Mouse (Mus musculus) bone marrow, adult 2 months (tissue): ENCODE results near the gene AI413582. TPM values are rescaled to one million over a fixed set of nuclear protein-coding genes. Genes with fewer than 3 reads are reported as not detected.

Experiments
- H3K27ac ChIP-seq: fragments of 200-500 bp; 2 replicates; pipeline ENCODE4 v1.5.1; 2012; ENCODE audit warnings: low read depth, mild to moderate bottlenecking, control low read depth, inconsistent platforms, low read length; ENCODE audit not compliant: control insufficient read depth, poor library complexity, insufficient read depth
- H3K4me1 ChIP-seq: fragments of 200-500 bp; 2 replicates; pipeline ENCODE4 v1.6.1; 2011; ENCODE audit warnings: low read length; ENCODE audit not compliant: control insufficient read depth, insufficient read depth
- H3K4me3 ChIP-seq: fragments of 200-500 bp; replicated peaks from 2 replicates; pipeline ENCODE3; 2011; ENCODE audit warnings: mild to moderate bottlenecking, low read depth, low read length, control low read depth; ENCODE audit not compliant: control insufficient read depth
- CTCF ChIP-seq: fragments of 200-500 bp; IDR thresholded peaks from 2 replicates; pipeline ENCODE4 v1.5.1; 2011; ENCODE audit warnings: low read length, control low read depth; ENCODE audit not compliant: control insufficient read depth, insufficient read depth
- POLR2A ChIP-seq: fragments of 200-500 bp; IDR thresholded peaks from 2 replicates; pipeline ENCODE4 v1.6.1; 2011; ENCODE audit warnings: low read depth, mild to moderate bottlenecking, control low read depth, low read length, borderline replicate concordance; ENCODE audit not compliant: control insufficient read depth
- WGBS: fragments of 180-500 bp; shearing (Covaris S2); methylation state at CpG from one replicate; pipeline ENCODE4 v1.1.7; 2018; 5-methylcytosine and 5-hydroxymethylcytosine counted together
- polyA plus RNA-seq: library from polyadenylated mRNA; stranded (reverse); fragments of >200 nt; gene quantifications from 2 replicates; pipeline ENCODE4 v1.2.4, GENCODE M21; 2011; ENCODE audit warnings: low replicate concordance; ENCODE audit not compliant: missing spikeins, insufficient read depth, insufficient read length

The AI413582 gene
- polyA plus RNA-seq, 1 experiment: 22.0 TPM

DNA sequence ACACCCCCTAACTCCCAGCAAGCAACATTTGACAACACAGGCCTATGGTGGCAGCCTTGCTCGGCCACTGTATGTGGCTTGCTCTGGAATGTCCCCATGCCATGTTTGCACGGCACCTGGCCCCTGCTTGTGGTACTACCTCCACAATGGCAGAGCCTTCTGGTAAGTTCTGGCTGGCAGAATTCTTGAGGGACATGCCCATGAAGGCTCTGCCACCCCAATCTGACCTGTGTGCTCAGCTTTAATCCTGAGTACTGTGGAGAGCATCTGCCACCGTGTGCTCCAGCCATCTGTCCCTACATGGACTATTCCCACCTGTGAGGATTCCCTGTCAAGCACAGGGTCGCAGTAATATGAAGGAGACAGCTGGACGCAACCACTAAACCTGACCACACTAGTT lies 35.3 kb upstream of the AI413582 start:
- WGBS: 68% methylated on average over 5 of the region's 5 CpGs

DNA sequence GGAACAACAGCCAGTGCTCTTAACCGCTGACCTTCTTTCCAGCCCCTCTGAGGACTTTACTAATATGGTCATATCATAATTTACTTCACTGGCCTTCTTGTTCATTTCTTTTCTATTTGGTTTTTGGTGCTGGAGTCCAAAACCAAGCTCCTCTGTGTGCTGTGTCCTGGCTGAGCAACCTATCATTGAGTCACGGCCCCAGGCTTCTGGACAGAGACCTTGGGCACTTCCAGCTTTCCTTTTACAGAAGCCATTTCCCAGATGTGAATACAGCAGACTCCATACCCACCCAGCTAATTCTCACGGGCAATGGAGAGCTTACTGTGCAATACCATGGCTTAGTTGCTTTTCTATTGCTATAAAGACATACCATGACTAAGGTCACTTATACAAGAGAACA lies 34.7 kb upstream of the AI413582 start:
- Histone ChIP-seq H3K4me3 (no peak overlapping the region), H3K27ac (no peak overlapping the region), H3K4me1 (peaks cover 1% of the 10 kb centered on the region; the same call in 1 of the 2 replicates)
- 75% methylated on average over 3 of the region's 3 CpGs for WGBS
- TF ChIP-seq POLR2A: no peak
- no peak for TF ChIP-seq CTCF

More for the DNA sequence above, 35.3 kb upstream of the AI413582 start:
- no peak overlapping the region for H3K4me3 ChIP-seq
- H3K4me1 ChIP-seq: peaks cover 1% of the 10 kb centered on the region; the same call in 1 of the 2 replicates
- H3K27ac ChIP-seq: no peak overlapping the region; the same call in 1 of the 2 replicates
- no peak for TF ChIP-seq CTCF
- no peak for TF ChIP-seq POLR2A

DNA sequence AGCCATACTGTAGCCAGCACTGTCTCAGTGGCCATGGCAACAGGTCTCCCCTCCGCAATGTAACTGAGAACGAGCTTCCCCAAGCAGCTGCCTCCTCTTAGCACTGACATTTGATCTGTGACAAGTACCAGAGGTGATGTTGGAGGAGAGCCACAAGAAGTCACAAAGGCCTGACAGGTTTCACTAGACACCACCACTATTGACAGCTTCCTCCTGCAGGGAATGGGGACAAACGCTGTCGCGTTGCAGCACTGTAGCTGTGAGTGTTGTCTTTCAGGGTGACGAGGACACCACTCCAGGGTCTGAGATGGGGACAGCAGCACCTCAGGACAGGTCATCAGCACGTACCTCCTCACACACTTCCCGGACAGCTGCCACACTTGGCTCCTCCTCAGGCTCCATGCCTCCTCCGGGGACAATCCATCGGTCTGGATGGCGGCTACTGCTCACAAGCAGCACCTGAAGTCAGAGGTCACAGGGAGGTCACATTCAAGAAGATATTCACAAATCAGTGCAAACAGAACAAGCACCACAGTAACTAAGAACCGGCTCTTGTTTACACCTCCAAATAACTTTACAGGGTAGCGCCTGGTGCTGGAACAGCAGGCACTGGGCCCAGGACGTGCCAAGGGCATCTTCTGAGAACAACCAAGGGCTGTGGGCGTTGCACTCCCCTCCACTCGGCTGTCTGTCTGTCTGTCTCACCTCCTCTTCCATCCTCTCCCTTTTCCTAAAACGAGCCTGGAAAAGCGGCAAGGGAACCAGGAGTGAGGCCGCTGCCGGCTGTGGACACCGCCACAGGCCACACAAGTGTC lies 31.0 kb upstream of the AI413582 start:
- TF ChIP-seq CTCF: no peak
- TF ChIP-seq POLR2A: no peak; the same call in 1 of the 2 replicates
- 86% methylated on average over 21 of the region's 21 CpGs for WGBS
- no peak overlapping the region for H3K27ac ChIP-seq
- peaks cover 1% of the 10 kb centered on the region; the same call in 1 of the 2 replicates for H3K4me1 ChIP-seq
- no peak overlapping the region for H3K4me3 ChIP-seq

DNA sequence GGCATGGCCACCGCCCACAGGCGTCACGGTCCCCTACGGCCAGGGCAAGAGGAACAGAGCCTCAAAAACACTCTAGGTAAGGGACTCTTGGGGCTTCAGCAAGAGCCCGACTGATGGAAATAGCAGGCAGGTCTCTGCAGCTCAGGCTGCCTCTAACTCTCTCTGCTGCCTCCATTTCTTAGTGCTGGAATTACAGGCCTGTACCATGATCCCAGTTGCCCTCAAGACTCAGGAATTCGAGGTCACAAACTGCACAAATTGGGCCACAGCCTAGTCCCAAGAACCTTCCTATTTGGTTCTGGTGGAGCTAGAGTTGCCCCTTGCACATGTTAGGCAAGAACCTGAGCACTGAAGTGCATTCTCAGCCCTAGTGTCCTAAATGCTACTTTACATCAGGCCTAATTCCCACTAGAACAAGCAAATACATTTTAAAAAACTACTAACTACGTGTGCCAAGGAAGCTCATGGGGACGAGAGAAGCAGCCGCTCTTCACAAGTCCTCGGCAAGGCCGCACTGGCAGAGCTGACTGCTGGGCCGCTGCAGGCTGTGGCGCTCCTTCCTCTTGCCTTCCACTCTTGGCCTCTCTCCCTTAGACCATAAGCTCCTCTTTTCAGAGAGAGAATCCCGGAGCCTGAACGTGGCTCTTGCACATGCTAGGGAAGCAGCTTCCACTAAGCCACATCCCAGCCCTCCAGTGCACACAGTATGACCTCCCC lies 30.3 kb upstream of the AI413582 start:
- Histone ChIP-seq H3K4me1 (peaks cover 1% of the 10 kb centered on the region; the same call in 1 of the 2 replicates), H3K4me3 (no peak overlapping the region), H3K27ac (no peak overlapping the region)
- TF ChIP-seq CTCF (no peak), POLR2A (no peak)
- 87% methylated on average over 15 of the region's 15 CpGs for WGBS

DNA sequence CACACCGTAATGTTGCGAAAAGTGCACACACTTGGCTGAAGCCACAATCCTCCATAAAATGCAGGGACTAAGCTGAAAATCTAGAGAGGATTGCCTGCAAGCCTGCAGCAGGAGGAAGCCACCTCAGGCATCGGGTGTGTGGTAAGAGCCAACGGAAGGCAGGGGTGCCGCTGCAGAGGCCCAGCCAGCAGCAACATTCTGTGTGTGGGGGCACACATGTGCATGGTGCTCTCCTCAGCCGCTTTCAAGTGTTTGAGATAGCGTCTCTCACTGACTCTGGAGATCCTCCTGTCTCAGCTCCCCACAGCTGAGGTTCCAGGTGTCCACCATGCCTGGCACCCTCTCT lies 27.0 kb upstream of the AI413582 start:
- Histone ChIP-seq H3K4me3 (no peak overlapping the region), H3K4me1 (peaks cover 3% of the 10 kb centered on the region; the same call in 1 of the 2 replicates), H3K27ac (peak overlapping the region; percentile 48)
- 52% methylated on average over 7 of the region's 7 CpGs for WGBS
- TF ChIP-seq POLR2A: no peak
- TF ChIP-seq CTCF: no peak

DNA sequence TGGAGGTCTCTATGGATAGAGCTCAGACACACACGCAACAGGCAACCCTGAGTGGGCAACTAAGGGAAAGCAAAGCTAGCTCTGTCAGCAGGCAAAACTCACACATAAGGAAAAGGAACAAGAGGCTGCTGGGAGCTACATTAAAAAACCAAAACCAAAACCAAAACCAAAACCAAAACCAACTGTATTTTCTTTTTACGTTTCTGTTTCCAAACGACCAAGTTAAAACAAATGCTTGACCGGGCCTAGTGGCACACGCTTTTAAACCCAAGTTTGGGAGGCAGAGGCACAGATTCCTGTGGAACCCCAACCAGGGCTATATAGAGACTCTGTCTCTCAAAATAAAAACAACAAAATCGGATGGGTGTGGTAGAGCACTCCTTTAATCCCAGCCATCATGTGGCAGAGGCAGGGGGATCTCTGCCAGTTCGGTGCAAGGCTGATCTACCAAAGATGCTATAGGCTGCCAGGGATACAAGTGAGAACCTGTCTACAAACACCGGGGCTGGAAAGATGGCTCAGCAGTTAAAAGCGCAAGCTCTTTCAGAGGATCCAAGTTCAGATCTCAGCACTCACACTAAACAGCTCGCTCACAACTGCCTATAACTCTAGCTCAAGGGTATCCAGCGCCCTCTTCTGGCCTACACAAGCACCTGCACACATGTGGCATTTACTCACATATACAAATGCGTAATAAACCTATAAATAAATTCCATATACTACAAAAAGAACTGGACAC lies 26.4 kb upstream of the AI413582 start:
- no peak for TF ChIP-seq POLR2A
- peak; percentile 66 for TF ChIP-seq CTCF
- H3K27ac ChIP-seq: peak overlapping the region; percentile 9; the same call in 1 of the 2 replicates
- no peak overlapping the region for H3K4me3 ChIP-seq
- WGBS: 51% methylated on average over 12 of the region's 12 CpGs
- peaks cover 3% of the 10 kb centered on the region; the same call in 1 of the 2 replicates for H3K4me1 ChIP-seq

DNA sequence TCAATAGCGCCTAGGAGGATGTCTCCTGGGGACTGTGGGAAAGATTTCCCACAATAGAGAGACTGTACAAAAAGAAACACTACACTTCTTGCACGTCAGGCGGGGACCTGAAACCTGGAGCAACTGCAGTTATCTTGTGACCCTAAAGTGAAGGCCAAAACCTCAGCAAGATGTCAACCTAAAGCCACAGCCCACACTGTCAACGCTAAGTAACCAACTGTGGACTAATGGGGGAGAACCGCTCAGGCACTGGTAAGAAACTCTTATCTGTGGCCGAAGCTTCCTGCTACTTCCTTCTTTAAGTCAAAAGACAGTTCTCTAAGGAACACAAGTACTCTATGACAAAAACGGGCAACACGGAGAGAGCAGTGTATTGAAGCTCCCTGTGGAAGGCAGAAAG lies 22.7 kb upstream of the AI413582 start:
- H3K27ac ChIP-seq: peak overlapping the region; percentile 5
- H3K4me3 ChIP-seq: no peak overlapping the region
- WGBS: 7% methylated on average over 8 of the region's 8 CpGs
- TF ChIP-seq POLR2A: no peak
- TF ChIP-seq CTCF: no peak
- H3K4me1 ChIP-seq: peaks cover 5% of the 10 kb centered on the region

DNA sequence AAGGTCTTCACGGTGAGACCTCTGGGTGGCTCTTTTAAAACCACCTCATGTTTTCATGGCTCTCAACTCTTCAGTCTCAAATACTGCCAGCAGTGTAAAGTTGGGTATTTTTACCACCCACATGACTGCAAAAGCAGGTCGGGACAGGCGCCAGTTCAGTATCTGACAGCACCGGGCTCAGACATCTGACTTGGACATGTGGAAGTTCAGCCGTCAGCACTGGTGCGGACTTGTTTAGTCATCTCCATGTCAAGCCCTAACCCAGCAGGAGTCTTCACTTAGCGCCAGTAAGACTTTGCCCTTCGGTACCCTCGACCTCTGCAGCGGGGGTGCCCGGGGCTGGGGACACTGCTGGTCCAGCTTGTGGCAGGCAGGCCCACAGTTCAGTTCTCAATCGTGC lies 21.7 kb upstream of the AI413582 start:
- H3K27ac ChIP-seq: no peak overlapping the region
- no peak overlapping the region for H3K4me3 ChIP-seq
- TF ChIP-seq CTCF: no peak
- TF ChIP-seq POLR2A: no peak
- H3K4me1 ChIP-seq: peaks cover 4% of the 10 kb centered on the region
- 60% methylated on average over 12 of the region's 12 CpGs for WGBS
